Mouse (Mus musculus) MEL (cell line): ENCODE measurements around the gene Lrrc39. TPM values are rescaled to one million over a fixed set of nuclear protein-coding genes. Genes with fewer than 3 reads are reported as not detected.

Experiments used
- DNase-seq: peaks from one replicate; pipeline ENCODE4 v3.0.0; 2011; ENCODE audit warnings: low read depth, low spot score
- H3K27ac ChIP-seq: 2 replicates; pipeline ENCODE4 v1.5.1; 2012; ENCODE audit warnings: low read depth, mild to moderate bottlenecking, control low read depth, low read length, moderate library complexity; ENCODE audit not compliant: control insufficient read depth
- H3K27me3 ChIP-seq, 2 experiments: fragments of 150-350 bp in 1 of 2; sonication (generic) in 1 of 2; 2 replicates each; pipeline ENCODE4 v1.6.1; 2012; ENCODE audit warnings: low read length in 2 of 2, mild to moderate bottlenecking in 2 of 2, improper control_type of control experiment in 1 of 2, moderate library complexity in 1 of 2; ENCODE audit not compliant: insufficient read depth in 2 of 2, control insufficient read depth in 1 of 2
- H3K36me3 ChIP-seq, 2 experiments: 2 replicates each; pipeline ENCODE4 v1.6.1; 2012 to 2014; ENCODE audit warnings: low read length in 2 of 2, improper control_type of control experiment in 1 of 2, inconsistent platforms in 1 of 2, mild to moderate bottlenecking in 1 of 2; ENCODE audit not compliant: insufficient read depth in 2 of 2, control insufficient read depth in 1 of 2
- H3K4me1 ChIP-seq, 2 experiments: fragments of 150-350 bp in 1 of 2; sonication (generic) in 1 of 2; 2 replicates each; pipeline ENCODE4 v1.6.1; 2012; ENCODE audit warnings: low read length in 2 of 2, improper control_type of control experiment in 1 of 2, mild to moderate bottlenecking in 1 of 2; ENCODE audit not compliant: insufficient read depth in 2 of 2, control insufficient read depth in 1 of 2
- H3K4me3 ChIP-seq, 2 experiments: fragments of 150-350 bp in 1 of 2; sonication (generic) in 1 of 2; 2 replicates each; pipeline ENCODE4 v1.5.1; 2012; ENCODE audit warnings: low read depth in 2 of 2, low read length in 2 of 2, mild to moderate bottlenecking in 2 of 2, moderate library complexity in 2 of 2, control low read depth in 1 of 2, improper control_type of control experiment in 1 of 2; ENCODE audit not compliant: control insufficient read depth in 1 of 2, insufficient read depth in 1 of 2
- H3K79me2 ChIP-seq: 2 replicates; pipeline ENCODE4 v1.6.1; 2012; ENCODE audit warnings: mild to moderate bottlenecking, low read length, moderate library complexity; ENCODE audit not compliant: control insufficient read depth, poor library complexity, insufficient read depth
- H3K9ac ChIP-seq: 2 replicates; pipeline ENCODE4 v1.6.1; 2012; ENCODE audit warnings: low read depth, mild to moderate bottlenecking, control low read depth, low read length, moderate library complexity; ENCODE audit not compliant: control insufficient read depth, poor library complexity, severe bottlenecking
- H3K9me3 ChIP-seq: fragments of 150-350 bp; sonication (generic); replicated peaks from 2 replicates; pipeline ENCODE4 v1.6.1; 2012; ENCODE audit warnings: mild to moderate bottlenecking, low read length, improper control_type of control experiment, moderate library complexity; ENCODE audit not compliant: insufficient read depth
- BHLHE40 ChIP-seq: IDR thresholded peaks from 2 replicates; pipeline ENCODE4 v1.6.1; 2012; ENCODE audit warnings: low read depth, mild to moderate bottlenecking, inconsistent platforms, low read length, improper control_type of control experiment, borderline replicate concordance
- CHD2 ChIP-seq: IDR thresholded peaks from 2 replicates; pipeline ENCODE4 v1.6.1; 2011; ENCODE audit warnings: low read length, improper control_type of control experiment
- EP300 ChIP-seq, 2 experiments: IDR thresholded peaks; 2 replicates each; pipeline ENCODE4 v1.6.1; 2011; ENCODE audit warnings: improper control_type of control experiment in 2 of 2, low read length in 2 of 2, low read depth in 1 of 2, mild to moderate bottlenecking in 1 of 2
- GATA1 ChIP-seq: IDR thresholded peaks from 2 replicates; pipeline ENCODE4 v1.6.1; 2011; ENCODE audit warnings: low read depth, low read length, improper control_type of control experiment
- HCFC1 ChIP-seq: IDR thresholded peaks from 2 replicates; pipeline ENCODE4 v1.6.1; 2012; ENCODE audit warnings: low read depth, mild to moderate bottlenecking, inconsistent platforms, low read length, improper control_type of control experiment, moderate library complexity
- MAX ChIP-seq: IDR thresholded peaks from 2 replicates; pipeline ENCODE4 v1.6.1; 2011; ENCODE audit warnings: low read length, improper control_type of control experiment
- MEF2A ChIP-seq: IDR thresholded peaks from 2 replicates; pipeline ENCODE4 v1.6.1; 2014; ENCODE audit warnings: low read depth, mild to moderate bottlenecking, inconsistent platforms, low read length, improper control_type of control experiment; ENCODE audit not compliant: poor library complexity, insufficient replicate concordance, severe bottlenecking; ENCODE audit errors: extremely low read depth
- MXI1 ChIP-seq: IDR thresholded peaks from 2 replicates; pipeline ENCODE4 v1.6.1; 2011; ENCODE audit warnings: mild to moderate bottlenecking, low read depth, low read length, improper control_type of control experiment
- MYC ChIP-seq: IDR thresholded peaks from 2 replicates; pipeline ENCODE4 v1.6.1; 2011; ENCODE audit warnings: low read depth, mild to moderate bottlenecking, low read length, improper control_type of control experiment, moderate library complexity
- POLR2AphosphoS5 ChIP-seq: IDR thresholded peaks from 2 replicates; pipeline ENCODE4 v1.6.1; 2012; ENCODE audit warnings: low read depth, borderline replicate concordance, mild to moderate bottlenecking, inconsistent platforms, low read length, moderate library complexity, mixed read lengths
- RAD21 ChIP-seq: IDR thresholded peaks from 2 replicates; pipeline ENCODE4 v1.6.1; 2011; ENCODE audit warnings: mild to moderate bottlenecking, low read depth, low read length, improper control_type of control experiment
- RCOR1 ChIP-seq: IDR thresholded peaks from 2 replicates; pipeline ENCODE4 v1.6.1; 2012; ENCODE audit warnings: low read depth, mild to moderate bottlenecking, inconsistent platforms, low read length, improper control_type of control experiment
- SIN3A ChIP-seq: IDR thresholded peaks from 2 replicates; pipeline ENCODE4 v1.6.1; 2012; ENCODE audit warnings: low read length, improper control_type of control experiment, inconsistent platforms
- TBP ChIP-seq: IDR thresholded peaks from 2 replicates; pipeline ENCODE4 v1.8.0; 2011; ENCODE audit warnings: low read depth, low read length, improper control_type of control experiment
- USF2 ChIP-seq, 2 experiments: IDR thresholded peaks; 2 replicates each; pipeline ENCODE4 v1.6.1; 2011 to 2012; ENCODE audit warnings: improper control_type of control experiment in 2 of 2, low read length in 2 of 2, borderline replicate concordance in 1 of 2, inconsistent platforms in 1 of 2, low read depth in 1 of 2, mild to moderate bottlenecking in 1 of 2; ENCODE audit not compliant: insufficient read depth in 1 of 2
- ZC3H11A ChIP-seq: IDR thresholded peaks from 2 replicates; pipeline ENCODE4 v1.6.1; 2012; ENCODE audit warnings: low read depth, mild to moderate bottlenecking, inconsistent platforms, low read length, improper control_type of control experiment
- ZKSCAN1 ChIP-seq: IDR thresholded peaks from 2 replicates; pipeline ENCODE4 v1.6.1; 2012; ENCODE audit warnings: low read depth, mild to moderate bottlenecking, inconsistent platforms, low read length, improper control_type of control experiment, moderate library complexity
- ZMIZ1 ChIP-seq: IDR thresholded peaks from 2 replicates; pipeline ENCODE4 v1.6.1; 2012; ENCODE audit warnings: low read depth, mild to moderate bottlenecking, inconsistent platforms, low read length, improper control_type of control experiment, moderate library complexity
- polyA plus RNA-seq, 2 experiments: library from polyadenylated mRNA; stranded (reverse) in 1 of 2; unstranded in 1 of 2; fragments of >175 nt in 1 of 2; fragments of >200 nt in 1 of 2; gene quantifications; 2 replicates each; pipeline versions ENCODE4 v1.2.1 to v1.2.4; 2012; ENCODE audit warnings: low replicate concordance in 2 of 2, low read depth in 1 of 2; ENCODE audit not compliant: insufficient read length in 2 of 2, insufficient read depth in 1 of 2, missing spikeins in 1 of 2
- total RNA-seq: library from RNA; depleted of rRNA; stranded (reverse); fragments of 300-350 nt; gene quantifications from 2 replicates; pipeline ENCODE4 v1.2.3, GENCODE M21; 2012

The Lrrc39 gene
- total and polyA plus RNA-seq, 3 experiments, result 0.40 to 0.65 TPM; not detected in 1

DNA sequence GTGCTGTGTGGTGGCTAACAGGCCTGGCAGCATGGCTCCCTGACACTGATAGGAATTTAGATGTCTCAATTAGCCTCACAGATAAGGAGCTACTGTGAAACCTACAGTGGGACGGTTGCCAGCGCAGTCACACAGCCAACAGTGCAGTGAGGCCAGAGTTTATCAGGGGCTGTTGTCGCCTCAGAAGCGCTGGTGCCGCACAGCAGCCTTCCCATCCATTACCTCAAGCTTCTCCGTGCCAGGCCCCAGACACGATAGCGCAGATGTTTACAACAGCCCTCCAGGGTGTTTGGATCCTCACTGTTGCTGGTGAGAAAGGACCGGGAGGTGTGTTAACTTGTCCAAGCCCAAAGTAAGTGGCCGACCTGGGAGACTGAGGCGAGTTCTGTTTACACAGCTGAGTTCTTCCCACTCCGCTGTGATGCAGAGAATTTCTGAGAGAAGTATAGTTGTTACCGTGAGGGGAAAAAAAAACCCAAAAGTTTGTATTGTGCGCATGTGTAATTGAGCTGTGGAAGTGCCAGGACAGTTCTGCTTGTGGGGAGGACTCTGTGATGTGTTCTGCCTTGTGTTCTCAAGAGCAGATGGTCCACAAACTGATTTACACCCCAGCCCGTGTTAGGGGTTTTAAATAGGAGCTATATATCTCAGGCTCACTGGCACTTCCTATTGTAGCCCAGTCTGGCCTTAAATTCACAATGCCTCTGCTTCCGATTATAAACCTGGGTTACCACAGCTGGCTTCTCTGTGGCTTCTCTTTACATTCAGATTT lies 26.2 kb upstream of the Lrrc39 start (continued):
- 0 out of 2 replicates have a peak, but pooled peaks have one; percentile 7 for TF ChIP-seq ZKSCAN1
- peak; percentile 80 for TF ChIP-seq RCOR1
- peak; percentile 52; the same call in 1 of the 2 replicates for TF ChIP-seq HCFC1
- TF ChIP-seq EP300 (IDR thresholded peaks at IDR 0.05; ENCODE audit: low read depth in 1 of 2, low read length in 2 of 2), result peak; percentile 69 to 71
- TF ChIP-seq MAX, result peak; percentile 45; the same call in 1 of the 2 replicates
- TF ChIP-seq MXI1, result peak; percentile 61
- TF ChIP-seq CHD2, result no peak

DNA sequence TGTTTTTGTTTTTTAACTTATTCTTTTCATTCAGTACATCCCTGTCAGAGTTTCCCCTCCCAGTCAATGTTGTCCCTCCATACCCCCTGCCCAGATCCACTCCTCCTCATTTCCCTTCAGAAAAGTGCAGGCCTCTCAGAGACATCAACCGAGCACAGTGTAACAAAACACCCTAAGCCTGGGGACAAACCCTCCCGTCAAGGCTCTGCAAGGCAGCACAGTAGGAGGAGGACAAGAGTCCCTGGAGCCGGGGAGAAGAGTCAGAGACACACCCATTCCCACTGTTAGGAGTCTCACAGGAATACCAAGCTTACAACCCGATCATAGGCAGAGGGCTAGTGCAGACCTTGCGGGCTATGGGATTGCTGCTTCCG lies 25.6 kb upstream of the Lrrc39 start:
- Histone ChIP-seq H3K9me3 (no peaks in the 10 kb centered on the region), H3K4me3 (no peak overlapping the region), H3K4me1 (peaks cover 7 to 16% of the 10 kb centered on the region in 2 experiments), H3K9ac (no peak overlapping the region), H3K79me2 (no peaks in the 10 kb centered on the region), H3K27ac (no peak overlapping the region), H3K27me3 (no peaks in the 10 kb centered on the region), H3K36me3 (peaks cover 0 to 14% of the 10 kb centered on the region in 2 experiments; a peak in 3 of 4 replicates)
- TF ChIP-seq MYC (no peak), USF2 (IDR thresholded peaks at IDR 0.05; ENCODE audit: borderline replicate concordance in 1 of 2, insufficient read depth in 1 of 2, low read depth in 1 of 2, low read length in 2 of 2) (no peak), GATA1 (no peak), BHLHE40 (no peak), MXI1 (no peak), SIN3A (no peak), POLR2AphosphoS5 (no peak), ZMIZ1 (no peak), TBP (no peak), MEF2A (no peak), RAD21 (no peak), ZKSCAN1 (no peak), ZC3H11A (no peak)
- DNase-seq, result no peak
